Mouse (Mus musculus) neural tube, embryonic 13.5 days (tissue): ENCODE measurements around the gene Chn1. TPM values are rescaled to one million over a fixed set of nuclear protein-coding genes. Genes with fewer than 3 reads are reported as not detected.

Experiments
- ATAC-seq: fragments of 200-750 bp; cut with Nextera tagmentation; 2 replicates; pipeline ENCODE4 v1.8.0; 2017; ENCODE audit warnings: low read depth, mild to moderate bottlenecking, moderate TSS enrichment, moderate library complexity
- H3K27ac ChIP-seq: fragments of 300-500 bp; sonication (generic); replicated peaks from 2 replicates; pipeline ENCODE4 v1.5.1; 2015; ENCODE audit warnings: moderate library complexity, mild to moderate bottlenecking, inconsistent platforms
- H3K27me3 ChIP-seq: fragments of 300-500 bp; sonication (generic); 2 replicates; pipeline ENCODE4 v1.6.1; 2015; ENCODE audit warnings: mild to moderate bottlenecking, inconsistent platforms
- H3K36me3 ChIP-seq: fragments of 300-500 bp; sonication (generic); 2 replicates; pipeline ENCODE4 v1.6.1; 2015; ENCODE audit warnings: mild to moderate bottlenecking, inconsistent platforms
- H3K4me1 ChIP-seq: fragments of 300-500 bp; sonication (generic); replicated peaks from 2 replicates; pipeline ENCODE4 v1.6.1; 2015; ENCODE audit warnings: inconsistent platforms
- H3K4me2 ChIP-seq: fragments of 300-500 bp; sonication (generic); 2 replicates; pipeline ENCODE4 v1.6.1; 2015; ENCODE audit warnings: inconsistent platforms, mild to moderate bottlenecking, moderate library complexity
- H3K4me3 ChIP-seq: fragments of 300-500 bp; sonication (generic); 2 replicates; pipeline ENCODE4 v1.5.1; 2015; ENCODE audit warnings: mild to moderate bottlenecking, inconsistent platforms
- H3K9ac ChIP-seq: fragments of 300-500 bp; sonication (generic); 2 replicates; pipeline ENCODE4 v1.6.1; 2015; ENCODE audit warnings: moderate library complexity, mild to moderate bottlenecking, inconsistent platforms
- H3K9me3 ChIP-seq: fragments of 300-500 bp; sonication (generic); 2 replicates; pipeline ENCODE4 v1.6.1; 2016; ENCODE audit warnings: inconsistent platforms
- WGBS: fragments of 180-500 bp; shearing (Covaris S2); methylation state at CpG from one replicate; pipeline ENCODE4 v1.1.7; 2015; 5-methylcytosine and 5-hydroxymethylcytosine counted together
- polyA plus RNA-seq: library from polyadenylated mRNA; unstranded; fragments of >200 nt; fragmentation: Nextera tagmentation; extraction: Ambion mirVana; gene quantifications from 2 replicates; pipeline ENCODE4 v1.2.1, GENCODE M21; 2015

Gene Chn1
- polyA plus RNA-seq, 1 experiment from 2014 or later = 122 TPM

GRCm38 (mm10) chr2:73659726-73660565 lies 115.2 kb downstream of the Chn1 start:
- Histone ChIP-seq H3K27ac (peak overlapping the region; percentile 35), H3K27me3 (no peaks in the 10 kb centered on the region), H3K4me2 (peak overlapping the region; percentile 48), H3K9me3 (no peaks in the 10 kb centered on the region), H3K4me1 (peaks cover 46% of the 10 kb centered on the region), H3K36me3 (no peaks in the 10 kb centered on the region), H3K9ac (peak overlapping the region; percentile 38), H3K4me3 (peak overlapping the region; percentile 21)
- WGBS = 26% methylated on average over 18 of the region's 18 CpGs
- ATAC-seq = peak; percentile 90

DNA sequence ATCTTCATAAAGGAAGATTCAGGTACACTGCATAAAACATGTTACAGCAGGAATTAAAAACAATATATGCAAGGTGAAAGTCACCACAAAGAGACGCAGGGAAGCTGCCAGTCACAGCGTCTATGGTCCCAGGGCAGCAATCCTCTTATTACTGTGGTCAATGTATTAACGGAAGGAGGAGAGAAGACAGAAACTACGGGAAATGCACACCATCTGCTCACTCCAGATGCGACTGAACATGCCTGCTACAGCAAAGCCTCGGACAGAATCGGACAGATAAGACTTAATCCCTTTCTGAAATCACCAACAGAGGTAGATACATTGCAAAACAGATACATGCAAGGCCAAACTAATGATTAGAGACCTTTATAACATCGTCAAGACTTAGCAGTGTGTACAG lies 116.1 kb downstream of the Chn1 start:
- H3K36me3 ChIP-seq = no peaks in the 10 kb centered on the region
- 0 out of 2 replicates have a peak overlapping the region, but pooled peaks have one; percentile 38 for H3K9ac ChIP-seq
- no peak for ATAC-seq
- H3K27ac ChIP-seq = no peak overlapping the region; the same call in 1 of the 2 replicates
- H3K4me3 ChIP-seq = no peak overlapping the region
- 0 out of 2 replicates have a peak overlapping the region, but pooled peaks have one; percentile 48 for H3K4me2 ChIP-seq
- no peaks in the 10 kb centered on the region for H3K27me3 ChIP-seq
- 61% methylated on average over 8 of the region's 8 CpGs for WGBS
- H3K9me3 ChIP-seq = no peaks in the 10 kb centered on the region
- H3K4me1 ChIP-seq = peaks cover 46% of the 10 kb centered on the region

GRCm38 (mm10) chr2:73657961-73658360 lies 117.2 kb downstream of the Chn1 start:
- Histone ChIP-seq H3K27me3 (no peaks in the 10 kb centered on the region), H3K4me3 (no peak overlapping the region), H3K4me1 (peaks cover 46% of the 10 kb centered on the region), H3K27ac (no peak overlapping the region), H3K9ac (no peak overlapping the region), H3K9me3 (no peaks in the 10 kb centered on the region), H3K36me3 (no peaks in the 10 kb centered on the region), H3K4me2 (no peak overlapping the region)
- WGBS = 84% methylated on average over 3 of the region's 3 CpGs
- ATAC-seq = no peak

DNA sequence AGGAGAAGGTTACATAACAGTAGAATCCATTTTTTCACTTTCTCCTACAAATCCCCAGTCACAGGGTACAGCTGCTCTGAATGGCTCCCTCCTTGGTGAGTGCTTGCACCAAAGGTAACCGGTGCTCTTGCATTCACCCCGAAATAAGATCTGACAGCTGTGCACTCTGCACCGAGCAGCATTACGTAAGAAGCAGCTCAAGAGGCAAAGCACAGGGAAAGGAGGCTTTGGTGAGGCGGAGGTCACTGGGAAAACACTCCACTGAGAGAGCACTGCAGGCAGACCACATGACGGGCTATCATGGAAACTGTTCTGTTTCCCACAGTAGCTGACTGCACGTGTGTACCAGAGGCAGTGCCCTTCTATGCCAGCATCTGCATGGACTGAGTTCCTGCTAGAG lies 118.0 kb downstream of the Chn1 start:
- Histone ChIP-seq H3K9ac (no peak overlapping the region), H3K4me1 (peaks cover 46% of the 10 kb centered on the region), H3K9me3 (no peaks in the 10 kb centered on the region), H3K36me3 (no peaks in the 10 kb centered on the region), H3K4me2 (no peak overlapping the region), H3K27me3 (no peaks in the 10 kb centered on the region), H3K4me3 (no peak overlapping the region), H3K27ac (no peak overlapping the region)
- 63% methylated on average over 7 of the region's 7 CpGs for whole genome bisulfite sequencing
- ATAC-seq = no peak

GRCm38 (mm10) chr2:73655663-73656062 lies 119.5 kb downstream of the Chn1 start:
- no peak overlapping the region for H3K4me2 ChIP-seq
- no peaks in the 10 kb centered on the region for H3K9me3 ChIP-seq
- H3K4me1 ChIP-seq = peaks cover 40% of the 10 kb centered on the region
- no peak overlapping the region for H3K27ac ChIP-seq
- ATAC-seq = no peak
- H3K4me3 ChIP-seq = no peak overlapping the region
- H3K9ac ChIP-seq = no peak overlapping the region
- no peaks in the 10 kb centered on the region for H3K36me3 ChIP-seq
- 82% methylated on average over 4 of the region's 4 CpGs for WGBS
- H3K27me3 ChIP-seq = no peaks in the 10 kb centered on the region

DNA sequence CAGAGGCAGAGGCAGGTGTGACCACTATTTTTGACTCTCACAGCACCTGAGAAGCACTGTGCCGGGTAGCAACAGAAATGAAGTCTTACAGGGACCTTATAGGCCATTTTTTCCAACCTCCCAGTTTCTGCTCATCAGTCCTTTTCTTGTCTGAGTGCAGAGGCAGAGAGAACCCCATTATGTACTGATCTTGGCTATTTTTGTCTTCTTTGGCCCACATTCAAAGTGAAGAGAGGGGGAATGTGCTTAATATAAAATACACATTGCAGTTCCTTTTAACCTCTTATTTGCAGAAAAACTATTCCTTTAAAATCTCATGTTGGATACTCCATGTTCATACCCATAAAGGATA lies 120.3 kb downstream of the Chn1 start:
- Histone ChIP-seq H3K9me3 (no peaks in the 10 kb centered on the region), H3K4me1 (peaks cover 32% of the 10 kb centered on the region), H3K9ac (no peak overlapping the region), H3K4me2 (no peak overlapping the region), H3K27me3 (no peaks in the 10 kb centered on the region), H3K27ac (no peak overlapping the region), H3K36me3 (no peaks in the 10 kb centered on the region), H3K4me3 (no peak overlapping the region)
- ATAC-seq = no peak
- WGBS = 79% methylated on average over 1 of the region's 1 CpGs

GRCm38 (mm10) chr2:73654059-73654891 lies 120.9 kb downstream of the Chn1 start:
- Histone ChIP-seq H3K4me2 (no peak overlapping the region), H3K27me3 (no peaks in the 10 kb centered on the region), H3K9me3 (no peaks in the 10 kb centered on the region), H3K27ac (no peak overlapping the region), H3K9ac (no peak overlapping the region), H3K4me1 (peaks cover 26% of the 10 kb centered on the region), H3K36me3 (no peaks in the 10 kb centered on the region), H3K4me3 (no peak overlapping the region)
- 91% methylated on average over 4 of the region's 4 CpGs for WGBS
- no peak for ATAC-seq

- Histone ChIP-seq H3K4me3 (no peak overlapping the region), H3K27me3 (no peaks in the 10 kb centered on the region), H3K4me2 (no peak overlapping the region), H3K9me3 (no peaks in the 10 kb centered on the region), H3K27ac (no peak overlapping the region), H3K9ac (no peak overlapping the region), H3K4me1 (no peaks in the 10 kb centered on the region), H3K36me3 (no peaks in the 10 kb centered on the region)
- WGBS = 94% methylated on average over 6 of the region's 6 CpGs
- no peak for ATAC-seq
These were observed 137.5 kb downstream of the Chn1 start for GRCm38 (mm10) chr2:73637688-73638087.

GRCm38 (mm10) chr2:73636387-73636786 lies 138.8 kb downstream of the Chn1 start:
- H3K4me2 ChIP-seq = no peak overlapping the region
- no peak overlapping the region for H3K4me3 ChIP-seq
- no peak overlapping the region for H3K27ac ChIP-seq
- H3K9ac ChIP-seq = no peak overlapping the region
- no peaks in the 10 kb centered on the region for H3K9me3 ChIP-seq
- 74% methylated on average over 3 of the region's 3 CpGs for WGBS
- H3K36me3 ChIP-seq = peaks cover 6% of the 10 kb centered on the region
- no peak for ATAC-seq
- H3K4me1 ChIP-seq = no peaks in the 10 kb centered on the region
- H3K27me3 ChIP-seq = no peaks in the 10 kb centered on the region

DNA sequence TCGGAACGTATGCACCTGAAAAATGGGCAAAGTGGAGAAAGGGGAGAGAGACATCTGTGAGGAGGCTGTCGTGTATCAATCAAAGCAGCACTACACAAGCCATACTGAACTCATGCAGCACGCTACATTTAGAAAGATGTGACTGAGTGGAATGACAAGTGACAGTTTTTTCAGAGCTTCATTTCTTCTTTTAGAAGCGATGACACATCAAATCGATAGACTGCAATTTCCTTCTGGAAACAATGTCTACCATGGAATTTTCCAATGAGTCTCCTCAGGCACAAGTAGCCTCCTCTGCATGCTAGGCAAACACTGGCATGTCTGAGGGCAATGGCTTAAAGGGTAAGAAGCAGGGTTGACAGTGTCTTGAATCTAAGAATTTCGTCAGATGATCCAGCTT lies 143.3 kb downstream of the Chn1 start:
- peaks cover 20% of the 10 kb centered on the region for H3K36me3 ChIP-seq
- H3K4me3 ChIP-seq = no peak overlapping the region
- no peaks in the 10 kb centered on the region for H3K27me3 ChIP-seq
- H3K27ac ChIP-seq = no peak overlapping the region
- no peak overlapping the region for H3K9ac ChIP-seq
- WGBS = 93% methylated on average over 7 of the region's 7 CpGs
- H3K4me2 ChIP-seq = no peak overlapping the region
- no peak for ATAC-seq
- no peaks in the 10 kb centered on the region for H3K4me1 ChIP-seq
- H3K9me3 ChIP-seq = no peaks in the 10 kb centered on the region

DNA sequence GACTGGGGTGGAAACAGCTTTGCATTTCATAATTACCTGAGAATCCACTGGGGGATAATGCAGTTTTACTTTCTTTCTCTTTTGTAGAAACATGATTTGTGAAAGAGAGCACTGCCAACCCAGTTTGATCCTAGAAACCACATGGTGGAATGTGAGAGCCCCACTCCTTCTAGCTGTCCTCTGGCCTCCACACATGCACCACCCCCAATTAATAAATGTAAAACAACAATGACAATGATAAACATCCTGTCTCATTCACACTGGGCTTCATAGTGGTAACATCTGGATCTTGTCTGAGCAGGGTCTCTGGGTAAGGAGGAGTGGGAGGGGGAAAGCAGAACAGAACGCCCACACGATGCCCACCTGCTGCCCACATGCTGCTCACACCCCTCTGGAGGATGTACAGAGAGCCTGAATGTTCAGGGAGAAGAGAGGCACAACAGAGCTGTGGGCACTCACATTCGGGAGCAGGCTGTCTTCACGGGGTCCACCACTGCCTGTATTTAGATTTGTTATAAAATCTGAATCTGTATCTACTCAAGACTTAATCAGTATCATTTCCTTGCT lies 156.6 kb downstream of the Chn1 start:
- no peak overlapping the region for H3K9ac ChIP-seq
- no peak for ATAC-seq
- H3K9me3 ChIP-seq = no peaks in the 10 kb centered on the region
- peaks cover 51% of the 10 kb centered on the region for H3K36me3 ChIP-seq
- no peaks in the 10 kb centered on the region for H3K4me1 ChIP-seq
- H3K4me2 ChIP-seq = no peak overlapping the region
- H3K4me3 ChIP-seq = no peak overlapping the region
- no peak overlapping the region for H3K27ac ChIP-seq
- 71% methylated on average over 4 of the region's 4 CpGs for WGBS
- no peaks in the 10 kb centered on the region for H3K27me3 ChIP-seq

- Histone ChIP-seq H3K9ac (no peak overlapping the region), H3K4me1 (no peaks in the 10 kb centered on the region), H3K4me3 (no peak overlapping the region), H3K9me3 (no peaks in the 10 kb centered on the region), H3K27me3 (no peaks in the 10 kb centered on the region), H3K4me2 (no peak overlapping the region), H3K27ac (no peak overlapping the region), H3K36me3 (peaks cover 48% of the 10 kb centered on the region)
- no peak for ATAC-seq
- WGBS = 79% methylated on average over 17 of the region's 17 CpGs
These were observed 158.6 kb downstream of the Chn1 start for GRCm38 (mm10) chr2:73616434-73617057.
